8 mouse cellular contexts compared by ENCODE assay signal in genomic region chr4:133885991-133886501, GRCm38 (mm10). TPM values are rescaled to one million over a fixed set of nuclear protein-coding genes. Genes with fewer than 3 reads are reported as not detected.
DNase-seq lines count a peak whose midpoint lies in the region; ATAC-seq lines count a peak whose summit lies in the region.

No protein-coding gene starts in this region.

- H3K9me3 ChIP-seq in limb, embryonic 13.5 days: no peaks in the 10 kb centered on the region
- H3K9me3 ChIP-seq in neural tube, embryonic 14.5 days (ENCODE audit: control insufficient read depth, low read length): no peaks in the 10 kb centered on the region

- peaks cover 33% of the 10 kb centered on the region for H3K4me1 ChIP-seq in limb, embryonic 13.5 days
- peaks cover 12% of the 10 kb centered on the region for H3K4me1 ChIP-seq in neural tube, embryonic 14.5 days (ENCODE audit: control insufficient read depth, insufficient read depth, low read length)

- ATAC-seq in cerebellum, adult (ENCODE audit: insufficient number of reproducible peaks, low FRiP score, low TSS enrichment): no peak
- peak; percentile 8; the same call in 1 of the 2 replicates for ATAC-seq in granulocyte monocyte progenitor cell, adult 5-6 weeks (replicated peaks; ENCODE audit: poor library complexity, severe bottlenecking)
- peak; percentile 44; the same call in 1 of the 2 replicates for ATAC-seq in limb, embryonic 13.5 days (ENCODE audit: low FRiP score, low read depth)
- ATAC-seq in neural tube, embryonic 14.5 days (ENCODE audit: low read depth): no peak
- no peak for ATAC-seq in activated CD4-positive, CD25-positive, alpha-beta regulatory T cell, adult 4 months

- peak overlapping the region; percentile 93 for H3K9ac ChIP-seq in limb, embryonic 13.5 days
- peak overlapping the region; percentile 28; the same call in 1 of the 2 replicates for H3K9ac ChIP-seq in neural tube, embryonic 14.5 days (replicated peaks; ENCODE audit: low read depth, low read length)

- peak overlapping the region; percentile 85 for H3K4me3 ChIP-seq in limb, embryonic 13.5 days
- peak overlapping the region; percentile 80; the same call in 1 of the 2 replicates for H3K4me3 ChIP-seq in neural tube, embryonic 14.5 days (ENCODE audit: low read depth, low read length)

- H3K4me2 ChIP-seq in limb, embryonic 13.5 days (replicated peaks): peak overlapping the region; percentile 89
- peak overlapping the region; percentile 83; the same call in 1 of the 2 replicates for H3K4me2 ChIP-seq in neural tube, embryonic 14.5 days (ENCODE audit: low read depth, low read length)

- H3K36me3 ChIP-seq in limb, embryonic 13.5 days: no peaks in the 10 kb centered on the region; the same call in 1 of the 2 replicates
- no peaks in the 10 kb centered on the region for H3K36me3 ChIP-seq in neural tube, embryonic 14.5 days (ENCODE audit: control insufficient read depth, insufficient read depth, low read length)

- no peaks in the 10 kb centered on the region for H3K27me3 ChIP-seq in limb, embryonic 13.5 days
- H3K27me3 ChIP-seq in neural tube, embryonic 14.5 days (ENCODE audit: control insufficient read depth, insufficient read depth, low read length): peaks cover 5% of the 10 kb centered on the region; the same call in 1 of the 2 replicates

- 6% methylated on average over 10 of the region's 10 CpGs for WGBS in limb, embryonic 13.5 days
- 18% methylated on average over 10 of the region's 10 CpGs for WGBS in neural tube, embryonic 14.5 days

- DNase-seq in cerebellum, adult 11 months: peak; percentile 60
- DNase-seq in NIH3T3 (ENCODE audit: low read depth): peak; percentile 9
- DNase-seq in thymus, postnatal 36 days: no peak

- peak overlapping the region; percentile 77; the same call in 1 of the 2 replicates for H3K27ac ChIP-seq in limb, embryonic 13.5 days
- H3K27ac ChIP-seq in neural tube, embryonic 14.5 days (ENCODE audit: low read depth, low read length): no peak overlapping the region

RNA-seq across cellular contexts. Expression of gene Rps6ka1, which starts 1.6 kb away (rescaled TPM):
- 172 and 174 TPM in 2 replicates for total RNA-seq in granulocyte monocyte progenitor cell, adult 5-6 weeks (2014; fragmentation: Nextera tagmentation)
- 148 and 151 TPM in 2 replicates for total RNA-seq in granulocyte monocyte progenitor cell, adult 5-6 weeks (2017)
- 38.4 and 42.2 TPM in 2 replicates for polyA plus RNA-seq in limb, embryonic 13.5 days (2015; fragmentation: Nextera tagmentation; extraction: Ambion mirVana)
- polyA plus RNA-seq in neural tube, embryonic 14.5 days (2014; fragmentation: Nextera tagmentation; extraction: Ambion mirVana): 22.4 and 24.1 TPM in 2 replicates
- 100 to 1,000 TPM in 1 of 2 experiments, 10 to 100 TPM in 1; 96.5 to 113 TPM for polyA plus RNA-seq in activated CD4-positive, CD25-positive, alpha-beta regulatory T cell, adult 4 months (2017; shearing (Covaris generic))

Comparison
In these comparisons a context has a peak if more than half of its experiments do, and no peak if none do; other contexts are left out.
1. DNase-seq: peak in cerebellum, adult 11 months (single experiment) and NIH3T3 (single experiment); none in thymus, postnatal 36 days (0 of 2).
2. ATAC-seq: peak in granulocyte monocyte progenitor cell, adult 5-6 weeks (single experiment) and limb, embryonic 13.5 days (single experiment); none in cerebellum, adult (single experiment), neural tube, embryonic 14.5 days (single experiment) and activated CD4-positive, CD25-positive, alpha-beta regulatory T cell, adult 4 months (single experiment).